Mouse (Mus musculus) intestine, embryonic 14.5 days (tissue): ENCODE measurements around the gene Rbm6. TPM values are rescaled to one million over a fixed set of nuclear protein-coding genes. Genes with fewer than 3 reads are reported as not detected.

Source experiments
- ATAC-seq: fragments of 200-750 bp; cut with Nextera tagmentation; replicated peaks from 2 replicates; pipeline ENCODE4 v1.8.0; 2017; ENCODE audit warnings: low read depth, moderate number of reproducible peaks, moderate TSS enrichment, moderate library complexity; ENCODE audit not compliant: low FRiP score, low TSS enrichment
- DNase-seq: peaks from one replicate; pipeline ENCODE4 v3.0.0-alpha.2; 2018; ENCODE audit warnings: low spot score
- H3K27ac ChIP-seq: fragments of 300-500 bp; sonication (generic); 2 replicates; pipeline ENCODE4 v1.5.1; 2014; ENCODE audit warnings: low read depth, mild to moderate bottlenecking, control low read depth
- H3K27me3 ChIP-seq: fragments of 300-500 bp; sonication (generic); replicated peaks from 2 replicates; pipeline ENCODE4 v1.6.1; 2014; ENCODE audit warnings: low read length, control low read depth; ENCODE audit not compliant: control insufficient read depth, insufficient read depth
- H3K36me3 ChIP-seq: fragments of 300-500 bp; sonication (generic); 2 replicates; pipeline ENCODE4 v1.6.1; 2014; ENCODE audit warnings: low read length, control low read depth; ENCODE audit not compliant: control insufficient read depth, insufficient read depth
- H3K4me1 ChIP-seq: fragments of 300-500 bp; sonication (generic); replicated peaks from 2 replicates; pipeline ENCODE4 v1.6.1; 2014; ENCODE audit warnings: low read length, control low read depth, mixed read lengths; ENCODE audit not compliant: control insufficient read depth, insufficient read depth
- H3K4me2 ChIP-seq: fragments of 300-500 bp; sonication (generic); 2 replicates; pipeline ENCODE4 v1.6.1; 2014; ENCODE audit warnings: low read length
- H3K4me3 ChIP-seq: fragments of 300-500 bp; sonication (generic); 2 replicates; pipeline ENCODE4 v1.5.1; 2014; ENCODE audit warnings: low read depth, low read length, control low read depth, mixed read lengths
- H3K9ac ChIP-seq: fragments of 300-500 bp; sonication (generic); 2 replicates; pipeline ENCODE4 v1.6.1; 2014; ENCODE audit warnings: mild to moderate bottlenecking, low read length
- H3K9me3 ChIP-seq: fragments of 300-500 bp; sonication (generic); 2 replicates; pipeline ENCODE4 v1.6.1; 2016; ENCODE audit warnings: low read length, control low read depth; ENCODE audit not compliant: control insufficient read depth
- WGBS: fragments of 180-500 bp; shearing (Covaris S2); extraction: QIAGEN DNeasy Blood & Tissue Kit; methylation state at CpG from one replicate; pipeline ENCODE4 v1.1.7; 2014; 5-methylcytosine and 5-hydroxymethylcytosine counted together
- polyA plus RNA-seq: library from polyadenylated mRNA; unstranded; fragments of >200 nt; fragmentation: Nextera tagmentation; extraction: Ambion mirVana; gene quantifications from 2 replicates; pipeline ENCODE4 v1.2.1, GENCODE M21; 2014

Gene Rbm6
- polyA plus RNA-seq, 1 experiment from 2014 or later: 64.2 TPM

DNA sequence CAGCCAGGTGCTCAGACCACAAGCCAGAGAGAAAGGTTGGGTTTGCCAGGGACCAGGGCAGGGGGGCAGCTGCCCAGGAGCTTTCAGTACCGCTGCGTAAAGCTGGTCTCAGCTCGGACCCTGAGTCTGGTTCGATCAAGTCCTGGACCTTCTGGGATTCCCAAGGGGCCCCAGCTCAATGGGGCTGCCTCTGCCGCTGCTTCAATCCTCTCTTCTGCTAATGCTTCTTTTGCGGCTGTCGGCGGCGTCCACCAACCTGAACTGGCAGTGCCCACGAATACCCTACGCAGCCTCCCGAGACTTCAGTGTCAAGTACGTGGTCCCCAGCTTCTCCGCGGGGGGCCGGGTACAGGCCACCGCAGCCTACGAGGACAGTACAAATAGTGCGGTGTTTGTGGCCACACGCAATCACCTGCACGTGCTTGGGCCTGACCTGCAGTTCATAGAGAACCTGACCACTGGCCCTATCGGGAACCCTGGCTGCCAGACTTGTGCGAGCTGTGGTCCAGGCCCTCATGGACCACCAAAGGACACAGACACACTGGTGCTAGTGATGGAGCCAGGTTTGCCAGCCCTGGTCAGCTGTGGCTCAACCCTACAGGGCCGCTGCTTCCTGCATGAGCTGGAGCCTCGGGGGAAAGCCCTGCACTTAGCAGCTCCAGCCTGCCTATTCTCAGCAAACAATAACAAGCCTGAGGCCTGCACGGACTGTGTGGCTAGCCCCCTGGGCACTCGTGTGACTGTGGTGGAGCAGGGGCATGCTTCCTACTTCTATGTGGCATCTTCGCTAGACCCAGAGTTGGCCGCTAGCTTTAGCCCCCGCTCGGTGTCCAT is 34.1 kb upstream of the Rbm6 start:
- Histone ChIP-seq H3K27ac (peak overlapping the region; percentile 75), H3K9me3 (no peaks in the 10 kb centered on the region), H3K4me3 (peak overlapping the region; percentile 47), H3K36me3 (no peaks in the 10 kb centered on the region), H3K9ac (peak overlapping the region; percentile 46; the same call in 1 of the 2 replicates), H3K27me3 (no peaks in the 10 kb centered on the region), H3K4me2 (peak overlapping the region; percentile 76), H3K4me1 (peaks cover 43% of the 10 kb centered on the region)
- ATAC-seq: no peak; the same call in 1 of the 2 replicates
- 42% methylated on average over 31 of the region's 31 CpGs for WGBS
- no peak for DNase-seq

DNA sequence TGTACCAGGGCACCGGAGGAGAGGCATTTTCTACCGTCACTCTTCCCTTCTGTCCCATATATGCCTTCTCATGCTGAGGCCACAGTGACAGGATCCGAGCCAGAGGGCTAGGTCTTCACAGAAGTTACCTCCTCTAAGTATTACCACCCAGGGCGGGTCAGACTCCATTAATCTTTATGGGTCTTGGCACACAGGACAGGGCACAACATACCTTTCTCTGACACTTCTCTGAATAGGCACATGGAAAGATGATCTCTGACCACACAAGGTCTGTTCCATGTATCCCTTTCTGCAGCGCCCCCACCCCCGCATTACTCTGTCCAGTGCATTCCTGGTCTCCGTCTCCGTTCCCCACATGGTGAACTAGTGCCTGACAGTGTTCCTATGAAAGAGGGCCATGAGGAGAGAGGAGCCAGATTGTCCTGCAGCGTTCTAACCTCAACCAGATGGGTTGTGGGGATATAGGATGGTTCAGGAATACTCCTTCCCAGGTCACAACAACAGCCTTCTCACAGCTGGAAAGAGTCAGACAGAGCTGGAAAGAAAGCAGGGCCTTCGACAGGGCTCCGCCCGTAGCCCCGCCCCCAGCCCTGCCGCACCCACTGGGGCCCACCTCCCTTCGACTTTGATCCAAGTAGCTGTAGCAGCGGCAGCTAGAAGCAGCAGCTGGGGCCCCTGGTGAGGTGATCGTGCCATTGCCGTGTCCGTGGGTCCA is 33.4 kb upstream of the Rbm6 start, which contains the start of gene Mst1r:
Gene Mst1r (plus strand): TSS at position 622 of the 715 bp plus-strand sequence.
- Histone ChIP-seq H3K9me3 (no peaks in the 10 kb centered on the region), H3K36me3 (no peaks in the 10 kb centered on the region), H3K4me1 (peaks cover 43% of the 10 kb centered on the region), H3K27ac (peak within 1 kb of the TSS; percentile 75), H3K9ac (peak within 1 kb of the TSS; percentile 46; the same call in 1 of the 2 replicates), H3K4me2 (peak within 1 kb of the TSS; percentile 76), H3K27me3 (no peaks in the 10 kb centered on the region), H3K4me3 (peak within 1 kb of the TSS; percentile 47)
- DNase-seq: peak; percentile 92
- WGBS: 17% methylated on average over 19 of the region's 19 CpGs
- peak; percentile 82 for ATAC-seq

DNA sequence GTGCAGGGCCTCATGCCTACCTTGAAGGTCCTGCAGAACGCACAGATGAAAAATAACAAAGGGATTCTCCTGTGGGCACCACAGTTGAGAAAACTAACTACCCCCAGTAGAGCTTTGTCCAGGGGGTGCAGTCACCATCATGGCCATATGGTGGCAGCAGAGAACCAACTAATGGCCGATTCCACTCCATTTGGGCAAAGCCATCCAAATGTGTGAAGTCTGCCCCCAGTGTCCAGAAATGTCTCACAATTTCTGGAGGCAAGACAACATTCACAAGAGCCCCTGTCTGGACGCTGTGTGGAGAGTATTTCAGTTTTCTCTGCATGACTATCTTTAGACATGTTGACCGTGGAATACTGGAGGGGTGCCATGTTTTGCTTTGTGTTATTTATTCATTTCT is 31.7 kb upstream of the Rbm6 start:
- 8% methylated on average over 4 of the region's 4 CpGs for WGBS
- Histone ChIP-seq H3K4me1 (peaks cover 35% of the 10 kb centered on the region), H3K4me2 (no peak overlapping the region), H3K4me3 (no peak overlapping the region), H3K9ac (no peak overlapping the region), H3K27me3 (peaks cover 16% of the 10 kb centered on the region), H3K9me3 (no peaks in the 10 kb centered on the region), H3K36me3 (peaks cover 9% of the 10 kb centered on the region; the same call in 1 of the 2 replicates), H3K27ac (no peak overlapping the region)
- DNase-seq: peak; percentile 98
- no peak; the same call in 1 of the 2 replicates for ATAC-seq

DNA sequence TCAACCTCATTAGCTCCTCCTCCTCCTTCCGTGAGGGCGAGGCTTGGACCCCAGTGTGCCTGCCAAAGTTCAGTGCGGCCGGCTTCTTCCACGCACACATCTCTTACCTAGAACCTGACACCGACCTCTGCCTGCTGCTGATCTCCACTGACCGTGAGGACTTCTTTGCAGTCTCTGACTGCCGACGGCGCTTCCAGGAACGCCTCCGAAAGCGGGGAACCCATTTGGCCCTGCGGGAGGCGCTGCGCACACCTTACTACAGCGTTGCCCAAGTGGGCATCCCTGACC is 28.5 kb upstream of the Rbm6 start:
- H3K4me2 ChIP-seq: peak overlapping the region; percentile 55
- no peak overlapping the region for H3K9ac ChIP-seq
- WGBS: 20% methylated on average over 17 of the region's 17 CpGs
- peaks cover 17% of the 10 kb centered on the region for H3K36me3 ChIP-seq
- ATAC-seq (no peak), DNase-seq (no peak)
- peak overlapping the region; percentile 27; the same call in 1 of the 2 replicates for H3K4me3 ChIP-seq
- H3K27ac ChIP-seq: no peak overlapping the region
- peaks cover 10% of the 10 kb centered on the region for H3K4me1 ChIP-seq
- no peaks in the 10 kb centered on the region for H3K9me3 ChIP-seq
- H3K27me3 ChIP-seq: peaks cover 16% of the 10 kb centered on the region

DNA sequence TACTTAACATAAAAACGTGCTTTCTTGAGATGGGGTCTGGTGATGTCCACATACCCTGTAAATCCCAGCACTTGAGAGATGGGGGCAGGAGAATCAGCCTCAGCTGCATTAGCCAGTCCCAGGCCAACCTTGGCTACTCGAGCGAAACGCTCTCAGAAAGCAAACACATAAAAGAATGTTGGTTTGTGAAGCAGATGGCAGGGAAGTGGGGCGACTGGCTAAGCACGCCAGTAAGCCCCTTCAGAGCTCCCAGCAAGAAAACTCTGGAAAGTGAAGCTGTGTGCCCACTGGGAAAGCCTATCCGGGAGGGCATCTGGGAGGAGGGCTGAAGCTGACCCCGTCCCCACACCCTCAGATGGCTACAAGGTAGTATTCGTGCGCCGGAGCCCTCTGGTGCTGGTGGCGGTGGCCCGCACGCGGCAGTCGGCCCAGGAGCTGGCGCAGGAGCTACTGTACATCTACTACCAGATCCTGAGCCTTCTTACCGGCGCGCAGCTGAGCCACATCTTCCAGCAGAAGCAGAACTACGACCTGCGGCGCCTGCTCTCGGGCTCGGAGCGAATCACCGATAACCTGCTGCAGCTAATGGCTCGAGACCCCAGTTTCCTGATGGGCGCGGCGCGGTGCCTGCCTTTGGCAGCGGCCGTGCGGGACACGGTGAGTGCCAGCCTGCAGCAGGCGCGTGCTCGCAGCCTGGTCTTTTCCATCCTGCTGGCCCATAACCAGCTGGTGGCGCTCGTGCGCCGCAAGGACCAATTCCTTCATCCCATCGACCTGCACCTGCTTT is 28.0 kb upstream of the Rbm6 start:
- H3K27ac ChIP-seq: no peak overlapping the region
- H3K4me3 ChIP-seq: peak overlapping the region; percentile 27
- WGBS: 11% methylated on average over 44 of the region's 44 CpGs
- peak overlapping the region; percentile 22; the same call in 1 of the 2 replicates for H3K9ac ChIP-seq
- peaks cover 16% of the 10 kb centered on the region for H3K27me3 ChIP-seq
- H3K9me3 ChIP-seq: no peaks in the 10 kb centered on the region
- peaks cover 6% of the 10 kb centered on the region for H3K4me1 ChIP-seq
- ATAC-seq (peak; percentile 77), DNase-seq (peak; percentile 91)
- peaks cover 17% of the 10 kb centered on the region for H3K36me3 ChIP-seq
- H3K4me2 ChIP-seq: peak overlapping the region; percentile 55

DNA sequence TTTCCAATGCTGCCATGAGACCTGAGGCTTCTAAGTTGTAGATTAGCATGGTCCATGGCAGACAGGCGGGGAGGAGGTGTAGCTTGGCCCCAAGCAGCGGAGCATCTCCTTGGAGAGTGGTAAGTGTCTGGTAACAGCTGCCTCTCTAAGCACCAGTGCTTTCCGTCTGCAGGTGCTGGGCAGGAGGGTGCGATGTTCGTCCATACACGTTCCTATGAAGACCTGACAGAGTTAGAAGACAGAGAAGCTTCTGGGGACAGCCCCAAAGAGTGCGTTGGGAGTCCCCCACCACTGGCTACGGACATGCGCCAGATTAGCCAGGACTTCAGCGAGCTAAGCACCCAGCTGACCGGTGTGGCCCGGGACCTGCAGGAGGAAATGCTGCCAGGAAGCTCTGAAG is 26.8 kb upstream of the Rbm6 start:
- peaks cover 16% of the 10 kb centered on the region for H3K27me3 ChIP-seq
- H3K27ac ChIP-seq: no peak overlapping the region
- no peaks in the 10 kb centered on the region for H3K9me3 ChIP-seq
- H3K4me3 ChIP-seq: no peak overlapping the region
- H3K36me3 ChIP-seq: peaks cover 17% of the 10 kb centered on the region
- no peak overlapping the region for H3K9ac ChIP-seq
- no peak overlapping the region for H3K4me2 ChIP-seq
- WGBS: 76% methylated on average over 12 of the region's 12 CpGs
- DNase-seq (no peak), ATAC-seq (no peak)
- H3K4me1 ChIP-seq: peaks cover under 1% of the 10 kb centered on the region

DNA sequence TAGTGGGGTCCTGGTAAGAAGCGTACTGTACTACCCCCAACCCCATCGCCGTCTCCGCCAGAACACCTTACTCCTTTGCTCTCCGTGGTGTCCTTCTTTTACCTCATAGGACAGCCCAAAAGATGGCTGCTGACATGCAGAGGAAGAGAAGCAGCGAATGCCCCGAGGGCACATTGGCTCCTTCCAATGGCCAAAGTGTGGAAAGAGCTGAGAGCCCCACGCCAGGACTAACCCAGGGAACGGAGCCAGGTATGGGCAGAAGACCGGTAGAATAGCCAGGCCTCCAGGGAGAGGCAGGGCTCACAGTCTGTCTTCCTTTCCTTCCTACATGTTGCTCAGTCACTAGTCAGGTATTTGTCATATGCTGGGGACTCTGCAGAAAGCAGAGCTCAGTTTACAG is 25.5 kb upstream of the Rbm6 start:
- peaks cover 17% of the 10 kb centered on the region for H3K36me3 ChIP-seq
- H3K9me3 ChIP-seq: no peaks in the 10 kb centered on the region
- no peak overlapping the region for H3K27ac ChIP-seq

DNA sequence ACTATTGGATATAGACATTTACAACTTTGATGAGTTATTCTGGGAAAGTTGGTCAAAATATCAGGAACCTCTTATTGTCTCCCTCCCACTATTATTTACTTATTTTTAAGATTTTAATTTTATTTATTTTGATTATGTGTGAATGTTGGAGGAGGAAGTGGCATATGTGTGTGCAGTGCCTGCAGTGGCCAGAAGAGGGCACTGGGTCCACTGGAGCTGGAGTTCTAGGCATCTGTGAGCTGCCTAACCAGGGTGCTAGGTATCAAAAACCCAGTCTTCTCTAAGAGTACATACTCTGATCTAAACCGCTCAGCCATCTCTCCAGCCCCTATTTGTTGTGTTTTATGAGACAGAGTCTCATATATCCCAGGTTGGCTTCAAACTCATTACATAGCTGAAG is 18.0 kb upstream of the Rbm6 start:
- no peak for ATAC-seq
- Histone ChIP-seq H3K9ac (no peak overlapping the region), H3K9me3 (no peaks in the 10 kb centered on the region), H3K27ac (no peak overlapping the region), H3K4me1 (0 out of 2 replicates have a peak, but pooled peaks cover 8% of the 10 kb centered on the region), H3K27me3 (no peaks in the 10 kb centered on the region), H3K36me3 (no peaks in the 10 kb centered on the region), H3K4me2 (no peak overlapping the region), H3K4me3 (no peak overlapping the region)
- no peak for DNase-seq
- WGBS: 100% methylated on average over 1 of the region's 1 CpGs

More for the DNA sequence above, 25.5 kb upstream of the Rbm6 start:
- H3K4me3 ChIP-seq: no peak overlapping the region
- peaks cover 16% of the 10 kb centered on the region for H3K27me3 ChIP-seq
- H3K4me1 ChIP-seq: no peaks in the 10 kb centered on the region
- DNase-seq: no peak
- H3K4me2 ChIP-seq: no peak overlapping the region
- no peak overlapping the region for H3K9ac ChIP-seq
- no peak for ATAC-seq
- WGBS: 85% methylated on average over 10 of the region's 10 CpGs
